Mouse (Mus musculus): Measurements from ENCODE around the gene Urgcp. TPM values are rescaled to one million over a fixed set of nuclear protein-coding genes. Genes with fewer than 3 reads are reported as not detected.

The Urgcp gene
- polyA plus RNA-seq, 1 experiment = 31.5 TPM

- TF ChIP-seq CTCF (conservative IDR thresholded peaks at IDR 0.05; ENCODE audit: insufficient read depth, insufficient read length, low read depth, low read length) (no peak), POLR2A (IDR thresholded peaks at IDR 0.05; ENCODE audit: low read depth, low read length) (no peak)
- no peak for DNase-seq
- Histone ChIP-seq H3K27ac (ENCODE audit: insufficient read depth, low read depth, low read length) (no peak overlapping the region), H3K36me3 (ENCODE audit: control insufficient read depth, insufficient read depth, low read length) (no peaks in the 10 kb centered on the region), H3K4me1 (ENCODE audit: control insufficient read depth, insufficient read depth, low read length) (peaks cover 9% of the 10 kb centered on the region), H3K4me3 (ENCODE audit: insufficient read depth, low read depth, low read length) (no peak overlapping the region), H3K27me3 (replicated peaks; ENCODE audit: control insufficient read depth, insufficient read depth, low read length) (no peaks in the 10 kb centered on the region)
These were observed 23.6 kb upstream of the Urgcp start for GRCm38 (mm10) chr11:5785732-5786131.

- DNase-seq = peak; percentile 74
- Histone ChIP-seq H3K27ac (ENCODE audit: insufficient read depth, low read depth, low read length) (no peak overlapping the region), H3K4me1 (ENCODE audit: control insufficient read depth, insufficient read depth, low read length) (peaks cover 3% of the 10 kb centered on the region; the same call in 1 of the 2 replicates), H3K27me3 (replicated peaks; ENCODE audit: control insufficient read depth, insufficient read depth, low read length) (no peaks in the 10 kb centered on the region), H3K4me3 (ENCODE audit: insufficient read depth, low read depth, low read length) (no peak overlapping the region), H3K36me3 (ENCODE audit: control insufficient read depth, insufficient read depth, low read length) (no peaks in the 10 kb centered on the region)
- no peak for TF ChIP-seq POLR2A (IDR thresholded peaks at IDR 0.05; ENCODE audit: low read depth, low read length)
- peak; percentile 45 for TF ChIP-seq CTCF (conservative IDR thresholded peaks at IDR 0.05; ENCODE audit: insufficient read depth, insufficient read length, low read depth, low read length)
- 57% methylated on average over 8 of the region's 8 CpGs for WGBS
These were observed 20.2 kb upstream of the Urgcp start for GRCm38 (mm10) chr11:5782199-5782944.

GRCm38 (mm10) chr11:5780035-5780499 lies 17.9 kb upstream of the Urgcp start:
- TF ChIP-seq POLR2A (IDR thresholded peaks at IDR 0.05; ENCODE audit: low read depth, low read length) = no peak
- no peak for TF ChIP-seq CTCF (conservative IDR thresholded peaks at IDR 0.05; ENCODE audit: insufficient read depth, insufficient read length, low read depth, low read length)
- 87% methylated on average over 6 of the region's 6 CpGs for WGBS
- DNase-seq = no peak
- no peaks in the 10 kb centered on the region for H3K27me3 ChIP-seq (replicated peaks; ENCODE audit: control insufficient read depth, insufficient read depth, low read length)
- H3K4me1 ChIP-seq (ENCODE audit: control insufficient read depth, insufficient read depth, low read length) = peaks cover 3% of the 10 kb centered on the region; the same call in 1 of the 2 replicates
- no peak overlapping the region for H3K27ac ChIP-seq (ENCODE audit: insufficient read depth, low read depth, low read length)
- no peaks in the 10 kb centered on the region for H3K36me3 ChIP-seq (ENCODE audit: control insufficient read depth, insufficient read depth, low read length)
- H3K4me3 ChIP-seq (ENCODE audit: insufficient read depth, low read depth, low read length) = no peak overlapping the region

GRCm38 (mm10) chr11:5778481-5778880 lies 16.3 kb upstream of the Urgcp start:
- no peaks in the 10 kb centered on the region for H3K36me3 ChIP-seq (ENCODE audit: control insufficient read depth, insufficient read depth, low read length)
- WGBS = 73% methylated on average over 2 of the region's 2 CpGs
- H3K4me1 ChIP-seq (ENCODE audit: control insufficient read depth, insufficient read depth, low read length) = peaks cover 3% of the 10 kb centered on the region; the same call in 1 of the 2 replicates
- peak; percentile 24 for DNase-seq
- TF ChIP-seq CTCF (conservative IDR thresholded peaks at IDR 0.05; ENCODE audit: insufficient read depth, insufficient read length, low read depth, low read length) = peak; percentile 65
- TF ChIP-seq POLR2A (IDR thresholded peaks at IDR 0.05; ENCODE audit: low read depth, low read length) = no peak
- H3K27me3 ChIP-seq (replicated peaks; ENCODE audit: control insufficient read depth, insufficient read depth, low read length) = no peaks in the 10 kb centered on the region
- no peak overlapping the region for H3K4me3 ChIP-seq (ENCODE audit: insufficient read depth, low read depth, low read length)
- no peak overlapping the region for H3K27ac ChIP-seq (ENCODE audit: insufficient read depth, low read depth, low read length)

- Histone ChIP-seq H3K27ac (ENCODE audit: insufficient read depth, low read depth, low read length) (no peak overlapping the region), H3K36me3 (ENCODE audit: control insufficient read depth, insufficient read depth, low read length) (no peaks in the 10 kb centered on the region), H3K4me1 (ENCODE audit: control insufficient read depth, insufficient read depth, low read length) (no peaks in the 10 kb centered on the region), H3K4me3 (ENCODE audit: insufficient read depth, low read depth, low read length) (no peak overlapping the region), H3K27me3 (replicated peaks; ENCODE audit: control insufficient read depth, insufficient read depth, low read length) (no peaks in the 10 kb centered on the region)
- no peak for DNase-seq
- TF ChIP-seq CTCF (conservative IDR thresholded peaks at IDR 0.05; ENCODE audit: insufficient read depth, insufficient read length, low read depth, low read length) (no peak), POLR2A (IDR thresholded peaks at IDR 0.05; ENCODE audit: low read depth, low read length) (no peak)
- WGBS = 90% methylated on average over 6 of the region's 6 CpGs
These were observed 3.8 kb upstream of the Urgcp start for GRCm38 (mm10) chr11:5766019-5766418.

GRCm38 (mm10) chr11:5762633-5762982 lies 432 bp upstream of the Urgcp start:
- H3K4me1 ChIP-seq (ENCODE audit: control insufficient read depth, insufficient read depth, low read length) = peaks cover 2% of the 10 kb centered on the region; the same call in 1 of the 2 replicates
- no peaks in the 10 kb centered on the region for H3K27me3 ChIP-seq (replicated peaks; ENCODE audit: control insufficient read depth, insufficient read depth, low read length)
- WGBS = 10% methylated on average over 6 of the region's 6 CpGs
- no peak for TF ChIP-seq POLR2A (IDR thresholded peaks at IDR 0.05; ENCODE audit: low read depth, low read length)
- TF ChIP-seq CTCF (conservative IDR thresholded peaks at IDR 0.05; ENCODE audit: insufficient read depth, insufficient read length, low read depth, low read length) = no peak
- DNase-seq = no peak
- peak overlapping the region; percentile 80 for H3K4me3 ChIP-seq (ENCODE audit: insufficient read depth, low read depth, low read length)
- no peak overlapping the region for H3K27ac ChIP-seq (ENCODE audit: insufficient read depth, low read depth, low read length)
- H3K36me3 ChIP-seq (ENCODE audit: control insufficient read depth, insufficient read depth, low read length) = no peaks in the 10 kb centered on the region

GRCm38 (mm10) chr11:5753755-5754154 lies 8.4 kb downstream of the Urgcp start:
- Histone ChIP-seq H3K4me1 (ENCODE audit: control insufficient read depth, insufficient read depth, low read length) (no peaks in the 10 kb centered on the region), H3K27ac (ENCODE audit: insufficient read depth, low read depth, low read length) (no peak overlapping the region), H3K36me3 (ENCODE audit: control insufficient read depth, insufficient read depth, low read length) (no peaks in the 10 kb centered on the region; the same call in 1 of the 2 replicates), H3K4me3 (ENCODE audit: insufficient read depth, low read depth, low read length) (no peak overlapping the region), H3K27me3 (replicated peaks; ENCODE audit: control insufficient read depth, insufficient read depth, low read length) (no peaks in the 10 kb centered on the region)
- no peak for DNase-seq
- no peak for TF ChIP-seq POLR2A (IDR thresholded peaks at IDR 0.05; ENCODE audit: low read depth, low read length)
- TF ChIP-seq CTCF (conservative IDR thresholded peaks at IDR 0.05; ENCODE audit: insufficient read depth, insufficient read length, low read depth, low read length) = no peak
- 67% methylated on average over 2 of the region's 2 CpGs for WGBS

Data from kidney, adult 2 months (tissue).